Mouse (Mus musculus): ENCODE results near the gene Exoc3l2. TPM values are rescaled to one million over a fixed set of nuclear protein-coding genes. Genes with fewer than 3 reads are reported as not detected.

Exoc3l2 gene
- polyA plus RNA-seq, 1 experiment from 2014 or later: 0.43 TPM

- H3K4me3 ChIP-seq: no peak overlapping the region
These were observed 30.7 kb upstream of the Exoc3l2 start for GRCm38 (mm10) chr7:19432475-19432874.

DNA sequence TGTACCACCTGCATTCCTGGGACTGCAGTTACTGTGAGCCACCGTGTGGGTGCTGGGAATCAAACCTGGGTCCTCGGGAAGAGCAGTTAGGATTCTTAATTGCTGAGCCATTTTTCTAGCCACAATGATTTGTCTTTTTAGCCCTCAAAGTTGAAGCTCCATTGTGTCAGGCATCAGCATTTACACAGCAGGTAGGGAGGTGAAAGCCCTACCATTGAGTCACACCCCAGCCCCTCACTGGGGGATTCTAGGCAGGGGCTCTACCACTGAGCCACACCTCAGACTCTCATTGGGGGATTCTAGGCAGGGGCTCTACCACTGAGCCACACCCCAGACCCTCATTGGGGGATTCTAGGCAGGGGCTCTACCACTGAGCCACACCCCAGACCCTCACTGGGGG, 26.9 kb upstream of the Exoc3l2 start:
- H3K4me2 ChIP-seq: no peak overlapping the region
- H3K4me1 ChIP-seq (replicated peaks): no peaks in the 10 kb centered on the region
- H3K27me3 ChIP-seq: no peaks in the 10 kb centered on the region
- 97% methylated on average over 2 of the region's 2 CpGs for WGBS
- H3K4me3 ChIP-seq: no peak overlapping the region
- peaks cover 95% of the 10 kb centered on the region for H3K36me3 ChIP-seq
- ATAC-seq (ENCODE audit: low FRiP score): no peak
- no peak overlapping the region for H3K9ac ChIP-seq
- H3K27ac ChIP-seq: no peak overlapping the region
- no peaks in the 10 kb centered on the region for H3K9me3 ChIP-seq

More at GRCm38 (mm10) chr7:19432475-19432874, 30.7 kb upstream of the Exoc3l2 start:
- Histone ChIP-seq H3K27me3 (no peaks in the 10 kb centered on the region), H3K27ac (no peak overlapping the region), H3K4me1 (replicated peaks) (peaks cover 4% of the 10 kb centered on the region; the same call in 1 of the 2 replicates), H3K4me2 (no peak overlapping the region), H3K9me3 (no peaks in the 10 kb centered on the region), H3K36me3 (peaks cover 100% of the 10 kb centered on the region), H3K9ac (no peak overlapping the region)
- WGBS: 97% methylated on average over 2 of the region's 2 CpGs
- no peak for ATAC-seq (ENCODE audit: low FRiP score)

- Histone ChIP-seq H3K4me1 (replicated peaks) (no peaks in the 10 kb centered on the region), H3K27me3 (no peaks in the 10 kb centered on the region), H3K4me2 (no peak overlapping the region), H3K36me3 (peaks cover 95% of the 10 kb centered on the region), H3K9me3 (no peaks in the 10 kb centered on the region), H3K9ac (no peak overlapping the region), H3K27ac (no peak overlapping the region), H3K4me3 (no peak overlapping the region)
- 90% methylated on average over 9 of the region's 9 CpGs for WGBS
- ATAC-seq (ENCODE audit: low FRiP score): no peak
These were observed 26.1 kb upstream of the Exoc3l2 start for GRCm38 (mm10) chr7:19437048-19437447.

- no peak for ATAC-seq (ENCODE audit: low FRiP score)
- H3K36me3 ChIP-seq: peaks cover 90% of the 10 kb centered on the region
- no peaks in the 10 kb centered on the region for H3K27me3 ChIP-seq
- 90% methylated on average over 9 of the region's 9 CpGs for WGBS
- no peak overlapping the region for H3K9ac ChIP-seq
- no peak overlapping the region for H3K4me2 ChIP-seq
- H3K9me3 ChIP-seq: no peaks in the 10 kb centered on the region
- no peak overlapping the region for H3K4me3 ChIP-seq
- no peaks in the 10 kb centered on the region for H3K4me1 ChIP-seq (replicated peaks)
- H3K27ac ChIP-seq: no peak overlapping the region
These were observed 21.6 kb upstream of the Exoc3l2 start for GRCm38 (mm10) chr7:19441448-19442091.

GRCm38 (mm10) chr7:19443344-19443743, 19.8 kb upstream of the Exoc3l2 start:
- Histone ChIP-seq H3K4me2 (no peak overlapping the region), H3K4me1 (replicated peaks) (no peaks in the 10 kb centered on the region), H3K4me3 (no peak overlapping the region), H3K27ac (no peak overlapping the region), H3K27me3 (no peaks in the 10 kb centered on the region), H3K9me3 (no peaks in the 10 kb centered on the region), H3K36me3 (peaks cover 89% of the 10 kb centered on the region), H3K9ac (no peak overlapping the region)
- ATAC-seq (ENCODE audit: low FRiP score): peak; percentile 43; the same call in 1 of the 2 replicates
- 41% methylated on average over 3 of the region's 3 CpGs for whole genome bisulfite sequencing

- Histone ChIP-seq H3K9me3 (no peaks in the 10 kb centered on the region), H3K4me1 (replicated peaks) (no peaks in the 10 kb centered on the region), H3K4me3 (no peak overlapping the region), H3K36me3 (peaks cover 94% of the 10 kb centered on the region), H3K27me3 (no peaks in the 10 kb centered on the region), H3K4me2 (no peak overlapping the region), H3K9ac (no peak overlapping the region), H3K27ac (no peak overlapping the region)
- 82% methylated on average over 12 of the region's 12 CpGs for WGBS
- ATAC-seq (ENCODE audit: low FRiP score): no peak
These were observed 18.3 kb upstream of the Exoc3l2 start for GRCm38 (mm10) chr7:19444801-19445200.

DNA sequence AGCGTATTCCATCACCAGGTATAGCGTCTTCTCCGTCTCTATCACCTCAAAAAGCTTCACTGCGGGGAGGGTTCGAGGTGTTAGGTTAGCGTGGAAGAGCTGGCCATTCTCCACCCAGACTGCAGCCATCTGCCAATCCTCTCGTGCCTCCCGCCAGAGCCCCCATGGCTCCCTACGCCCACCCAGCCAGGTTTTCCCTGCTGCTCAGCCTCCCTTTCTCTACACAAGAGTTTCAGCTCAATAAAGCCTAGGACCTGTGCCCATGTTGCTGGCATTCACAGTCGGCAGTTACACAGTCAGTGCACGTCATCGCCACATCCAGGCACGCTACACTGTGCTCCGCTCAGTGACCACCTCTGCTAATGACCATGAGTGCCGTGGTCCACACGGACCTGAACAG, 15.4 kb upstream of the Exoc3l2 start:
- H3K4me1 ChIP-seq (replicated peaks): no peaks in the 10 kb centered on the region
- H3K27me3 ChIP-seq: no peaks in the 10 kb centered on the region
- H3K36me3 ChIP-seq: peaks cover 90% of the 10 kb centered on the region
- no peaks in the 10 kb centered on the region for H3K9me3 ChIP-seq
- H3K9ac ChIP-seq: no peak overlapping the region
- H3K4me2 ChIP-seq: no peak overlapping the region
- no peak overlapping the region for H3K27ac ChIP-seq
- no peak overlapping the region for H3K4me3 ChIP-seq
- WGBS: 92% methylated on average over 16 of the region's 16 CpGs
- ATAC-seq (ENCODE audit: low FRiP score): no peak

DNA sequence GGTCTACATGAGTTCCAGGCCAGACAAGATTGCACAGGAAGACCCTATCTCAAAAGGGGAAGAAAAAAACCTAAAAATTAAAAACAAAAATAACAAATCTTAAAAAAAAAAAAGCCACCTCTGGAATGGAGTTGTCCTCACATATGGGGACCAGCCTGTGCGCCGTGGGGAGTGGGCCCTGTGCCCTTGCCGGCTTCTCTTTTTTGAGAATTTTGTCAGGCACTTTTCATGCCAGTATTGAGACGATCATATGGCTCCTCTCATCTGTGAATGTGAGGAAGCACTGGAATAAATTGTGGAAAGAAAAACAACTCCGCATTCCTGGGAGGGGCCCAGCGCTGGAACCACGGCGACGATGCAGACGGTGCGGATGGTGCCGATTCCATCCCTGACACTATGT, 14.0 kb upstream of the Exoc3l2 start:
- ATAC-seq (ENCODE audit: low FRiP score): no peak
- H3K36me3 ChIP-seq: peaks cover 85% of the 10 kb centered on the region

GRCm38 (mm10) chr7:19455186-19455585, 7.9 kb upstream of the Exoc3l2 start:
- WGBS: 96% methylated on average over 4 of the region's 4 CpGs
- H3K9me3 ChIP-seq: no peaks in the 10 kb centered on the region

More for the DNA sequence above, 14.0 kb upstream of the Exoc3l2 start:
- no peak overlapping the region for H3K4me3 ChIP-seq
- no peak overlapping the region for H3K27ac ChIP-seq
- no peaks in the 10 kb centered on the region for H3K9me3 ChIP-seq
- no peaks in the 10 kb centered on the region for H3K4me1 ChIP-seq (replicated peaks)
- no peaks in the 10 kb centered on the region for H3K27me3 ChIP-seq
- no peak overlapping the region for H3K9ac ChIP-seq
- no peak overlapping the region for H3K4me2 ChIP-seq
- 87% methylated on average over 12 of the region's 12 CpGs for whole genome bisulfite sequencing

DNA sequence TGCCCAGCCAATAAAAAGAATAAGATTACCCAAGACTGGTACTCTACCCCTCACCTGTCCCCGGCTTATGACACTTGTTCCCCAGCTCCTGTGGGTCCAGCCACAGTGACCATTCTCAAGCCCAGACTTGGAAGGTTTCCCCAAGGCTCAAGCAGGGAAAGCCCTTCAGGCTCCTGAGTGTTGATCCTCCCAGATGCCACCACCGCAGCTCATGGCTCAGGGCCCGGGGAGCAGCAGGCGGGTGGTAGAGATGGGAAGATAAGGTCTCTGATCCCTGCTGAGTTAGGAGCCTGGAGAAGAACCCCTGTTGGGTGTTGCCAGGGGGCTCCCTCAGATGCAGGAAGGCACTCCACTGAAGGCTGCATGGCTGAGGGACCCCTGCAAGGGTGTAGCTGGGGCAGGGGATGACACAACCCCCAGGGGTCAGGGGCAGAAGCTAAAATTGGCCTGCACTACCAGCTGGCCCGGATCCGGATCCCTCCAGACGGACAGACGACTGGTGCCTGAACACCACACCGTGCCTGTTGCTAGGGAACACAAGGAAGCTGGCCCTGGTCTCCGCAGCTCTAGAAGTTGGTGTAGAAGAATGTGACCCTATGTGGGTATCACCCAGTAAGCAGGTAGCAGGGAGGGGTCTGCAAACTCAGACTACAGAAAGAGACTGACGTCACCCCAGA, 7.2 kb upstream of the Exoc3l2 start:
- WGBS: 68% methylated on average over 11 of the region's 11 CpGs
- H3K9ac ChIP-seq: no peak overlapping the region

More at GRCm38 (mm10) chr7:19455186-19455585, 7.9 kb upstream of the Exoc3l2 start:
- Histone ChIP-seq H3K4me3 (no peak overlapping the region), H3K27me3 (no peaks in the 10 kb centered on the region), H3K9ac (no peak overlapping the region), H3K4me2 (no peak overlapping the region), H3K4me1 (replicated peaks) (peaks cover 29% of the 10 kb centered on the region), H3K36me3 (peaks cover 38% of the 10 kb centered on the region), H3K27ac (no peak overlapping the region)
- no peak for ATAC-seq (ENCODE audit: low FRiP score)

DNA sequence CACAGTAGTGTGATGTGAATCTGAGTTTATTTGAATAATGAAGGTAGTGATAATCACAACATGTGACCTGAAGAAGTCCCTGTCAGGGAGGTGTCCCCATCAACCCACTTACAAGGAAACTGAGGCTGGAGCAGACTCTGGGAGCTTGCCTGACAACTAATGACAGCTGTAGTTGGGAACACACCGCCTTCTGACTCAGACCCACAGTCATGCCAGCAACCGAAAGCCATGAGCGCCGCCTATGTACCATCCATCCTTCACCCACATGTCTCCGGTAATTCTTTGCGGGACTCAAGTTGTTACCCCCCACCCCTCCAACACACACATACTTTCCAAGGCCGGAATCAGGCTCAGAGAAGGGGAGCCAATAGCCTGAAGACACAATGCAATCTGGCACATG, 6.5 kb upstream of the Exoc3l2 start:
- H3K27ac ChIP-seq: no peak overlapping the region
- H3K4me1 ChIP-seq (replicated peaks): peaks cover 29% of the 10 kb centered on the region
- peaks cover 24% of the 10 kb centered on the region for H3K36me3 ChIP-seq
- H3K9me3 ChIP-seq: no peaks in the 10 kb centered on the region
- H3K4me3 ChIP-seq: peak overlapping the region; percentile 87; the same call in 1 of the 2 replicates
- H3K4me2 ChIP-seq: peak overlapping the region; percentile 98
- no peaks in the 10 kb centered on the region for H3K27me3 ChIP-seq
- ATAC-seq (ENCODE audit: low FRiP score): no peak
- H3K9ac ChIP-seq: 0 out of 2 replicates have a peak overlapping the region, but pooled peaks have one; percentile 96
- WGBS: 96% methylated on average over 7 of the region's 7 CpGs

More for the DNA sequence above, 7.2 kb upstream of the Exoc3l2 start:
- Histone ChIP-seq H3K4me2 (peak overlapping the region; percentile 98; the same call in 1 of the 2 replicates), H3K36me3 (peaks cover 30% of the 10 kb centered on the region), H3K9me3 (no peaks in the 10 kb centered on the region), H3K27me3 (no peaks in the 10 kb centered on the region), H3K4me3 (no peak overlapping the region), H3K4me1 (replicated peaks) (peaks cover 29% of the 10 kb centered on the region), H3K27ac (no peak overlapping the region)
- ATAC-seq (ENCODE audit: low FRiP score): no peak

DNA sequence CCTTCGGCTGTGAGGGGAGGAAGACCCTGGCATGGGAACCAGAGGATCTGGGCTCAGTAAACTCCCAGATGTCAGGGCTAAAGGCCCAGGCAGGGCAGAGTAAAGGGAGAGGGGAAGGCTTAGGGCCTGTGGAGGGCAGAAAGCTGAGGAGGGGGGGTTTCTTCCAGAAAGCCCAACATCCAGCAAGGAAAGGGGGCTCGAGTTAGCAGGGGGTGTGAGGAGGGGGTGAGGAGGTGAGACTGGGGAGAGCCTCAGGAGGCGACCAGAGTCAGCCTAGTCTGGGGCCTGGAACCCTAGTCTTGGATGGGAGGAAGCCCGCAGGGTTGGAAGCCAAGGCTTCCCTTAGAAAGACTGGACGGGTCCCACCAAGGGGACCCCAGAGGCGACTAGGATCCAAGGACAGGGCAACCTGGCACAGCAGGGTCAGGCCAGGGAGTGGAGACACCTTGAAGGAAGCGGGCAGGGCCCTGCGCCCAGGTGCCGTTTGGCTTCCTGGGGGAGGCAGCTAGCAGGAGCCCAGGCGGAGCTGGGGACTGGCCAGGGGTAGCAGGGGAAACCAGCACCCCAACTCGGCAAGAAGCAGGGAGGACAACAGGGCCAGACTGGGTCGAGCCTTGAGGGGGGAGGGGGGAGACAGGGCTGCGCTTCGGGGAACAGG, 5.6 kb upstream of the Exoc3l2 start:
- 10% methylated on average over 14 of the region's 14 CpGs for WGBS
- ATAC-seq (ENCODE audit: low FRiP score): peak; percentile 36
- Histone ChIP-seq H3K4me3 (peak overlapping the region; percentile 87), H3K4me1 (replicated peaks) (peaks cover 29% of the 10 kb centered on the region), H3K36me3 (peaks cover 17% of the 10 kb centered on the region), H3K27ac (peak overlapping the region; percentile 90), H3K27me3 (no peaks in the 10 kb centered on the region), H3K9ac (peak overlapping the region; percentile 96), H3K9me3 (no peaks in the 10 kb centered on the region), H3K4me2 (peak overlapping the region; percentile 98)

All from hindbrain, embryonic 13.5 days (tissue).